9 mouse cellular contexts compared by ENCODE assay signal in genomic region chr1:63445656-63446046, GRCm38 (mm10). TPM values are rescaled to one million over a fixed set of nuclear protein-coding genes. Genes with fewer than 3 reads are reported as not detected.
A peak's percentile ranks its signal among the peaks of the same experiment; 100 is the strongest.
DNase-seq lines count a peak whose midpoint lies in the region; ATAC-seq and TF ChIP-seq lines count a peak whose summit lies in the region.
"Had no signal": no experiment of that assay in that cellular context is flagged by ENCODE, and none has a peak within 500 bp of the region (broad histone marks: within the 10 kb centered on the region; RNA-seq: fewer than 3 reads in every experiment).

Gene Adam23 (plus strand): TSS chr1:63445891.

- WGBS in embryonic facial prominence, embryonic 10.5 days: under 1% methylated on average over 41 of the region's 41 CpGs
- WGBS in heart, embryonic 13.5 days: under 1% methylated on average over 35 of the region's 41 CpGs
- WGBS in small intestine, adult 2 months: 2% methylated on average over 41 of the region's 41 CpGs

- H3K27ac ChIP-seq in embryonic facial prominence, embryonic 10.5 days (replicated peaks): peak within 1 kb of the TSS; percentile 86
- H3K27ac ChIP-seq in heart, embryonic 13.5 days (replicated peaks): no peak within 1 kb of the TSS
- no peak within 1 kb of the TSS for H3K27ac ChIP-seq in small intestine, adult 2 months (ENCODE audit: insufficient read depth, low read depth, low read length)

- H3K4me3 ChIP-seq in embryonic facial prominence, embryonic 10.5 days: peak within 1 kb of the TSS; percentile 73
- H3K4me3 ChIP-seq in heart, embryonic 13.5 days: peak within 1 kb of the TSS; percentile 74
- peak within 1 kb of the TSS; percentile 30 for H3K4me3 ChIP-seq in small intestine, adult 2 months (ENCODE audit: low read depth, low read length)

- TF ChIP-seq POLR2A in small intestine, adult 2 months (IDR thresholded peaks at IDR 0.05; ENCODE audit: low read depth, low read length): no peak

- peak; percentile 90 for DNase-seq in ES-CJ7 (ENCODE audit: low read depth, low spot score)
- DNase-seq in adrenal gland, adult 2 months: peak; percentile 57
- DNase-seq in embryonic facial prominence, embryonic 10.5 days (ENCODE audit: low spot score): peak; percentile 77
- peak; percentile 65 to 78 for DNase-seq in layer of hippocampus, postnatal 25 days (ENCODE audit: extremely low spot score in 1 of 2, low spot score in 1 of 2)
- peak; percentile 74 for DNase-seq in mesoderm, embryonic 11.5 days (ENCODE audit: low read depth, low spot score)
- no peak for DNase-seq in B cell, adult 2 months

- H3K27me3 ChIP-seq in embryonic facial prominence, embryonic 10.5 days (replicated peaks; ENCODE audit: low read depth, poor library complexity, severe bottlenecking): peaks cover 38% of the 10 kb centered on the region
- peaks cover 77% of the 10 kb centered on the region for H3K27me3 ChIP-seq in heart, embryonic 13.5 days (replicated peaks)
- peaks cover 15% of the 10 kb centered on the region for H3K27me3 ChIP-seq in small intestine, adult 2 months (ENCODE audit: control insufficient read depth, insufficient read depth, low read length)

- H3K4me2 ChIP-seq in heart, embryonic 13.5 days: peak within 1 kb of the TSS; percentile 99

- TF ChIP-seq CTCF in small intestine, adult 2 months (IDR thresholded peaks at IDR 0.05; ENCODE audit: extremely low read depth, insufficient read length, insufficient replicate concordance, low read depth, low read length): no peak

- H3K9ac ChIP-seq in heart, embryonic 13.5 days: peak within 1 kb of the TSS; percentile 82

- peaks cover 17% of the 10 kb centered on the region for H3K4me1 ChIP-seq in embryonic facial prominence, embryonic 10.5 days
- H3K4me1 ChIP-seq in heart, embryonic 13.5 days: peaks cover 15% of the 10 kb centered on the region
- no peaks in the 10 kb centered on the region for H3K4me1 ChIP-seq in small intestine, adult 2 months (ENCODE audit: control insufficient read depth, insufficient read depth, insufficient read length, low read length)

- H3K36me3 ChIP-seq in embryonic facial prominence, embryonic 10.5 days (replicated peaks): no peaks in the 10 kb centered on the region
- no peaks in the 10 kb centered on the region for H3K36me3 ChIP-seq in heart, embryonic 13.5 days
- H3K36me3 ChIP-seq in small intestine, adult 2 months (ENCODE audit: control insufficient read depth, insufficient read depth, low read length): no peaks in the 10 kb centered on the region

- H3K9me3 ChIP-seq in embryonic facial prominence, embryonic 10.5 days: no peaks in the 10 kb centered on the region
- H3K9me3 ChIP-seq in heart, embryonic 13.5 days: no peaks in the 10 kb centered on the region

- no peak for ATAC-seq in heart, embryonic 13.5 days (ENCODE audit: extremely low read depth, insufficient number of reproducible peaks, low FRiP score, low TSS enrichment)

RNA-seq across cellular contexts. Expression of gene Adam23, which starts in this region (rescaled TPM):
- total RNA-seq in adrenal gland, adult 2 months (2021): 10 to 100 TPM in 1 of 2 experiments, 1 to 10 TPM in 1; 9.2 to 17.1 TPM
- 4.1 and 8.5 TPM in 2 replicates for polyA plus RNA-seq in adrenal gland, adult 2 months (2012; rRNA removed)
- polyA plus RNA-seq in embryonic facial prominence, embryonic 10.5 days (2016; fragmentation: Nextera tagmentation; extraction: Ambion mirVana): 4.3 and 5.1 TPM in 2 replicates
- polyA plus RNA-seq in heart, embryonic 13.5 days (2015; fragmentation: Nextera tagmentation; extraction: Ambion mirVana): 0.78 and 1.1 TPM in 2 replicates
- total RNA-seq in layer of hippocampus, postnatal 25 days (2021): 100 to 1,000 TPM; 123 to 151 TPM
- 0.63 and 0.74 TPM in 2 replicates for polyA plus RNA-seq in small intestine, adult 2 months (2012; rRNA removed)
- total RNA-seq: common myeloid progenitor, adult 5-6 weeks had no signal

Comparison
In these comparisons a context has a peak if more than half of its experiments do, and no peak if none do; other contexts are left out.
1. RNA of gene Adam23 (total RNA-seq): 123 to 151 TPM in layer of hippocampus, postnatal 25 days; 9.2 to 17.1 TPM in adrenal gland, adult 2 months; every median in the first group is over 4 times any median in the second.
2. DNase-seq: peak in ES-CJ7 (single experiment), adrenal gland, adult 2 months (single experiment), embryonic facial prominence, embryonic 10.5 days (single experiment), layer of hippocampus, postnatal 25 days (2 of 2) and mesoderm, embryonic 11.5 days (single experiment); none in B cell, adult 2 months (0 of 2).
3. Peak in every context shown above with its lines, with median percentiles within 50 percentile points of each other: H3K4me3 ChIP-seq.